8 mouse cellular contexts compared by ENCODE assay signal in the genomic region with DNA sequence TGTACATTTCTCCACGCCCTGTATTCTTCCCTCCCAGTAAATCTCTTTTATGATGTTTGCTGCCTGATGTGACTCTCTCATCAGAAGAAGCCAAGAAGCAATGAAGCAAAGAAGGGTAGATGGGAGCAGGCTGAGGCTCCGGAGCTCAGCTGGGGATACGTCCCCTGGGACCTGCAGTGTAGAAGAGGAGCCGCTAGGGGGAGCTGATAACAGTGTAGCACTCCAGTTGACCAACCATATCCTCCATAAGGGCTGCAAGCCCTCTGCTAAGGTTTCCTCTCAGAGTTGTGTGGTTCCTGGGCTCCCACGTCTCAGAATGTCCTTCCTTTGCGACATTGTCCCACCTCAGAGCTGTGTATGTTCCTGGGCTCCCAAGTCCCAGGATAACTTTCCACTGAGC. TPM values are rescaled to one million over a fixed set of nuclear protein-coding genes. Genes with fewer than 3 reads are reported as not detected.
DNase-seq lines count a peak whose midpoint lies in the region; ATAC-seq and TF ChIP-seq lines count a peak whose summit lies in the region.

No protein-coding gene starts in this region.

- 0 out of 2 replicates have a peak, but pooled peaks cover 2% of the 10 kb centered on the region for H3K9me3 ChIP-seq in intestine, embryonic 14.5 days (ENCODE audit: control insufficient read depth, low read length)
- H3K9me3 ChIP-seq in intestine, embryonic 15.5 days = no peaks in the 10 kb centered on the region
- no peaks in the 10 kb centered on the region for H3K9me3 ChIP-seq in G1E (replicated peaks)

- intact Hi-C loops in gastrocnemius, adult 2 months (cut with DNase I) = no loop called here

- 34% methylated on average over 6 of the region's 6 CpGs for WGBS in intestine, embryonic 14.5 days
- WGBS in intestine, embryonic 15.5 days = 46% methylated on average over 6 of the region's 6 CpGs

- no peaks in the 10 kb centered on the region for H3K36me3 ChIP-seq in intestine, embryonic 14.5 days (ENCODE audit: control insufficient read depth, insufficient read depth, low read length)
- H3K36me3 ChIP-seq in intestine, embryonic 15.5 days = no peaks in the 10 kb centered on the region
- H3K36me3 ChIP-seq in G1E (replicated peaks) = no peaks in the 10 kb centered on the region

- H3K4me1 ChIP-seq in intestine, embryonic 14.5 days (replicated peaks; ENCODE audit: control insufficient read depth, insufficient read depth, low read length) = no peaks in the 10 kb centered on the region
- no peaks in the 10 kb centered on the region for H3K4me1 ChIP-seq in intestine, embryonic 15.5 days (replicated peaks)
- H3K4me1 ChIP-seq in G1E (ENCODE audit: insufficient read depth, low read depth, low read length) = peaks cover 5% of the 10 kb centered on the region; the same call in 1 of the 2 replicates

- DNase-seq in intestine, embryonic 14.5 days (ENCODE audit: low spot score) = peak; percentile 64
- peak; percentile 15 for DNase-seq in G1E (ENCODE audit: low spot score)
- peak; percentile 42 for DNase-seq in c-Kit-negative CD71-positive TER-119-positive erythroid progenitor cells, embryonic 14.5 days (ENCODE audit: low read depth, low spot score)
- peak; percentile 63 for DNase-seq in gastrocnemius, adult 2 months
- peak; percentile 51 to 60 for DNase-seq in layer of hippocampus, postnatal 10 days (ENCODE audit: low spot score in 2 of 2)
- DNase-seq in natural killer cell, adult 2 months (ENCODE audit: low spot score in 2 of 2) = peak; percentile 57 to 65
- peak; percentile 68 for DNase-seq in thymus, postnatal 0 days (ENCODE audit: low spot score)

- ATAC-seq in intestine, embryonic 14.5 days (replicated peaks; ENCODE audit: low FRiP score, low TSS enrichment, low read depth) = no peak
- no peak for ATAC-seq in intestine, embryonic 15.5 days
- no peak for ATAC-seq in G1E (ENCODE audit: extremely low read depth, insufficient number of reproducible peaks, low FRiP score, poor library complexity, severe bottlenecking)

- H3K4me3 ChIP-seq in intestine, embryonic 14.5 days (ENCODE audit: low read depth, low read length) = no peak overlapping the region
- no peak overlapping the region for H3K4me3 ChIP-seq in intestine, embryonic 15.5 days (replicated peaks)
- no peak overlapping the region for H3K4me3 ChIP-seq in G1E (ENCODE audit: low read depth, low read length)
- no peak overlapping the region for H3K4me3 ChIP-seq in gastrocnemius, adult 2 months

- H3K27me3 ChIP-seq in intestine, embryonic 14.5 days (replicated peaks; ENCODE audit: control insufficient read depth, insufficient read depth, low read length) = no peaks in the 10 kb centered on the region
- H3K27me3 ChIP-seq in intestine, embryonic 15.5 days (replicated peaks) = no peaks in the 10 kb centered on the region
- H3K27me3 ChIP-seq in G1E (ENCODE audit: insufficient read depth, low read length) = no peaks in the 10 kb centered on the region; the same call in 1 of the 2 replicates

- no peak overlapping the region for H3K4me2 ChIP-seq in intestine, embryonic 14.5 days (ENCODE audit: low read length)
- no peak overlapping the region for H3K4me2 ChIP-seq in intestine, embryonic 15.5 days (replicated peaks)

- no peak overlapping the region for H3K27ac ChIP-seq in intestine, embryonic 14.5 days (ENCODE audit: low read depth)
- H3K27ac ChIP-seq in intestine, embryonic 15.5 days = no peak overlapping the region
- H3K27ac ChIP-seq in gastrocnemius, adult 2 months = no peak overlapping the region

- TF ChIP-seq CTCF in G1E (IDR thresholded peaks at IDR 0.05; ENCODE audit: low read depth, low read length) = peak; percentile 76
- TF ChIP-seq CTCF in gastrocnemius, adult 2 months (IDR thresholded peaks at IDR 0.05) = peak; percentile 78

- no peak overlapping the region for H3K9ac ChIP-seq in intestine, embryonic 14.5 days (ENCODE audit: low read length)
- no peak overlapping the region for H3K9ac ChIP-seq in intestine, embryonic 15.5 days

RNA-seq across cellular contexts. Expression of gene Ckap4, which starts 45.5 kb away (rescaled TPM):
- polyA plus RNA-seq in intestine, embryonic 14.5 days (2014; fragmentation: Nextera tagmentation; extraction: Ambion mirVana) = 69.9 and 82.2 TPM in 2 replicates
- polyA plus RNA-seq in intestine, embryonic 15.5 days (2015; fragmentation: Nextera tagmentation; extraction: Ambion mirVana) = 59.8 and 61.2 TPM in 2 replicates
- total RNA-seq in G1E (2014; fragmentation: Nextera tagmentation) = 5.3 TPM in 1 of 2 replicates, not detected in the other
- not detected in 2 replicates for total RNA-seq in G1E (2017)
- polyA plus RNA-seq in G1E (2012) = 0.02 TPM in 1 of 2 replicates, not detected in the other
- total RNA-seq in gastrocnemius, adult 2 months (2021) = 10 to 100 TPM in 1 of 2 experiments, 1 to 10 TPM in 1; 7.5 to 10.6 TPM
- total RNA-seq in layer of hippocampus, postnatal 10 days (2021) = 10 to 100 TPM; 34.2 to 36.9 TPM
- polyA plus RNA-seq in thymus, postnatal 0 days (2015; fragmentation: Nextera tagmentation; extraction: Ambion mirVana) = 11.4 and 12.7 TPM in 2 replicates

RNA-seq across cellular contexts. Expression of gene Nuak1, which starts 47.9 kb away (rescaled TPM):
- polyA plus RNA-seq in intestine, embryonic 14.5 days (2014; fragmentation: Nextera tagmentation; extraction: Ambion mirVana) = 0.93 and 1.2 TPM in 2 replicates
- polyA plus RNA-seq in intestine, embryonic 15.5 days (2015; fragmentation: Nextera tagmentation; extraction: Ambion mirVana) = 0.92 and 0.97 TPM in 2 replicates
- total RNA-seq in G1E (2014; fragmentation: Nextera tagmentation) (not detected in 2 replicates), G1E (2017) (0.11 TPM in 1 of 2 replicates, not detected in the other)
- polyA plus RNA-seq in G1E (2012) = not detected in 2 replicates
- 10 to 100 TPM; 21.4 to 31.0 TPM for total RNA-seq in gastrocnemius, adult 2 months (2021)
- total RNA-seq in layer of hippocampus, postnatal 10 days (2021) = 10 to 100 TPM; 45.2 to 54.6 TPM
- 0.50 and 0.73 TPM in 2 replicates for polyA plus RNA-seq in thymus, postnatal 0 days (2015; fragmentation: Nextera tagmentation; extraction: Ambion mirVana)

Comparison
In these comparisons a context has a peak if more than half of its experiments do, and no peak if none do; other contexts are left out.
1. DNase-seq: peak in every context shown above with its lines; median percentile 68 in thymus, postnatal 0 days; 64 in intestine, embryonic 14.5 days; 63 in gastrocnemius, adult 2 months; 61 in natural killer cell, adult 2 months; 56 in layer of hippocampus, postnatal 10 days; 42 in c-Kit-negative CD71-positive TER-119-positive erythroid progenitor cells, embryonic 14.5 days; 15 in G1E.
2. RNA of gene Ckap4, which starts 45.5 kb away (polyA plus RNA-seq): 69.9 to 82.2 TPM in intestine, embryonic 14.5 days, 59.8 to 61.2 TPM in intestine, embryonic 15.5 days and 11.4 to 12.7 TPM in thymus, postnatal 0 days; 0.02 TPM in G1E; every median in the first group is over 10 times any median in the second.